Mouse (Mus musculus): ENCODE results near the gene Kif21b. TPM values are rescaled to one million over a fixed set of nuclear protein-coding genes. Genes with fewer than 3 reads are reported as not detected.

The Kif21b gene
- polyA plus RNA-seq, 1 experiment, result 40.5 TPM

DNA sequence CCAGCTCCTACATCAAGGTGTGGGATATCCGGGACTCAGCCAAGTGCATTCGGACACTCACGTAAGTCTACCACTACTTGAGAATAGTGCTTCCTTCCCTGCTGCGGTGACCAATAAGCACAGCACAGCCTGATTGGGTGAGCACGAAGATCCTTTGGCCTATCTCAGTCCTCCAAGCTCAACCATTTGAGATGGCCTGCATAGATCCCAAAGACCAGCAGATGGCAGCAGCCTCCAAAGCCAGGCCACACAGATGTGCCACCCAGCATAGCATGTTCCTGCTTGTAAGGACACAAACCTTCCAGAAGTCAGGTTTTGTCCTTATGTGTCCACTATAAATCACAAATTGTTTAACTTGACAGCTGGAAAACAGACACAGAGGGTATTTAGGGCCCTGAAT lies 38.9 kb downstream of the Kif21b start:
- WGBS, result 15% methylated on average over 5 of the region's 5 CpGs
- TF ChIP-seq CTCF (IDR thresholded peaks at IDR 0.05; ENCODE audit: control insufficient read depth, insufficient read depth, low read length) (peak; percentile 89), POLR2A (IDR thresholded peaks at IDR 0.05; ENCODE audit: borderline replicate concordance, control insufficient read depth, low read depth, low read length) (no peak)
- Histone ChIP-seq H3K4me3 (replicated peaks; ENCODE audit: control insufficient read depth, low read depth, low read length) (no peak overlapping the region), H3K27ac (ENCODE audit: control insufficient read depth, insufficient read depth, low read depth, low read length, poor library complexity) (no peak overlapping the region), H3K4me1 (ENCODE audit: control insufficient read depth, insufficient read depth, low read length) (peaks cover 3% of the 10 kb centered on the region)

DNA sequence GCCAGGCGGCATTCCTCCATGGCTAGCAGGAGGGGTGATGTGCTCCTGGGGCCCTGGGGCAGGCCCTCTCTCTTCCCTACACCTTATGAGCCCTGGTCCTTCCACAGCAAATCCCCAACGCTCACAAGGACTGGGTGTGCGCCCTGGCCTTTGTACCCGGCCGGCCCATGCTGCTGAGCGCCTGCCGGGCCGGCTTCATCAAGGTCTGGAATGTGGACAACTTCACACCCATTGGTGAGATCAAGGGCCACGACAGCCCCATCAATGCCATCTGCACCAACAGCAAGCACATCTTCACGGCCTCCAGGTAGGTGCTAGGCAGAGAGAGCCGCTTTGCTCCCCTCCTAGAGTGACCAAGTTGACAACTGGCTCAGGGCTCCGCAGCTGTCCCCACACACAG lies 41.5 kb downstream of the Kif21b start:
- TF ChIP-seq CTCF (IDR thresholded peaks at IDR 0.05; ENCODE audit: control insufficient read depth, insufficient read depth, low read length) (no peak), POLR2A (IDR thresholded peaks at IDR 0.05; ENCODE audit: borderline replicate concordance, control insufficient read depth, low read depth, low read length) (no peak)
- WGBS, result 93% methylated on average over 12 of the region's 12 CpGs
- no peak overlapping the region for H3K27ac ChIP-seq (ENCODE audit: control insufficient read depth, insufficient read depth, low read depth, low read length, poor library complexity)
- H3K4me1 ChIP-seq (ENCODE audit: control insufficient read depth, insufficient read depth, low read length), result peaks cover 3% of the 10 kb centered on the region
- no peak overlapping the region for H3K4me3 ChIP-seq (replicated peaks; ENCODE audit: control insufficient read depth, low read depth, low read length)

DNA sequence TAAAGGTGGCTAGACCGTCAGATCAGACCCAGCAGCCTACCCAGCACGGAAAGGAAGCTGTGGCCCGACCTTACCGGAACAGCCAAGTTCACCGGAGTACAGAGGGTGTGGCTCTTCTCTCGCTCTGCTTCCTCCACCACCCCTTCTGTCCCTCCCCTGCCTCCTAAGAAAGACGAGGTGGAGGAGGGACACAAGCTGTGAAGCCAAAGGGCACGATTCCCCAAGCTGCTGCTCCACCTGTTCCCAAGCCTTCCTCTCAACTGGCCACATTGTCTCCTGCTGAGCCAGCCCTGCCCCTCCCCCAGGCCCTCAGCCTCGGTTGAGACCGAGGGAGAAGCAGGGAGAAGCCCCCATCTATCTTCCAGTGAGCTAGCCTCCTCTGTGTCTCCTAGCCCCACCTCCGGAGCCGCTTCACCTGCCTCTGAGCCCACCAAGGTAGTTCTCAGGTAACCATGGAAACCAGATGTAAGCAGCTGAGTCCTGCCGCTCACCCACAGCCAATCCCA lies 43.0 kb downstream of the Kif21b start:
- Histone ChIP-seq H3K4me1 (ENCODE audit: control insufficient read depth, insufficient read depth, low read length) (peaks cover 2% of the 10 kb centered on the region), H3K27ac (ENCODE audit: control insufficient read depth, insufficient read depth, low read depth, low read length, poor library complexity) (no peak overlapping the region), H3K4me3 (replicated peaks; ENCODE audit: control insufficient read depth, low read depth, low read length) (no peak overlapping the region)
- TF ChIP-seq CTCF (IDR thresholded peaks at IDR 0.05; ENCODE audit: control insufficient read depth, insufficient read depth, low read length) (no peak), POLR2A (IDR thresholded peaks at IDR 0.05; ENCODE audit: borderline replicate concordance, control insufficient read depth, low read depth, low read length) (0 out of 2 replicates have a peak, but pooled peaks have one; percentile 9)
- 26% methylated on average over 13 of the region's 13 CpGs for WGBS

DNA sequence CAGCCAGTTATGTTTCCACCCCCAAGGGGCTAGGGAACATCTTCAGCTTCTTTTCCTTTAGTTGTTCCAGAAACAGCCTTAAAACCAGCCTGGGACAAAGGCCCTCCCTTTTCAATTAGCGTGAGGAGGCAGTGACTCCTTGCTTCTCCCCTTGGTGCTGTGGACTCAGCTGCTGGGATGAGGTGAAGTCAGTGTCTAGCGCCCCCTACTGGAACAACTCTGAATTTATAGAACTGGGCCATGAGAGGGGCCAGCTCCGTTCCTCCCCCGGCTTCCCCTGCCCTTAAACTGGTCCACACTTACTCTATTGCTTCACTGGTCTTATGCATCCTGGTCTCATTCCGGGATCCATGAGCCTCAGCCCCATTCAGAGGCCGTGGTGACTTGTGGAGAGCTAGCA lies 44.0 kb downstream of the Kif21b start:
- Histone ChIP-seq H3K4me1 (ENCODE audit: control insufficient read depth, insufficient read depth, low read length) (no peaks in the 10 kb centered on the region), H3K27ac (ENCODE audit: control insufficient read depth, insufficient read depth, low read depth, low read length, poor library complexity) (no peak overlapping the region), H3K4me3 (replicated peaks; ENCODE audit: control insufficient read depth, low read depth, low read length) (no peak overlapping the region)
- WGBS, result 34% methylated on average over 6 of the region's 6 CpGs
- no peak for TF ChIP-seq POLR2A (IDR thresholded peaks at IDR 0.05; ENCODE audit: borderline replicate concordance, control insufficient read depth, low read depth, low read length)
- peak; percentile 79 for TF ChIP-seq CTCF (IDR thresholded peaks at IDR 0.05; ENCODE audit: control insufficient read depth, insufficient read depth, low read length)

DNA sequence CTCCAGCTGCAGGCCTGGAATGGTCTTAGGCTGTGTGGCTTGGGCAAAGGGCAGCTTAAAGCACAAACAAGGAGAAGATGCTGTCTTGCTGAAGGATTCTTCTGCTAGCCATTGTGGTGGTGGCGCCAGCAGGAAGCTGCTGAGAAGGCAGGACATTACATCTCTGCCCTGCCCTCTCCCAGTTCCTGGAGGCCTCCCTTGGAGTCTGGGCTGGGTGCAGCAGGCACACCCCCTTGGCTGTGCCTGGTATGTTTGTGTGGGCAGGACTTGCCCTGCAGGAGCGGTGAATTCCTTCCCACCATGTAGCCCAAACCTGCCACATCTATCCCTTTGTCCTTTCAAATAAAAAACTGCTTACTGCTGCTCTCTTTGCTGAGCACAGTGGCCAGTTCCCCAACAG lies 45.9 kb downstream of the Kif21b start:
- TF ChIP-seq CTCF (IDR thresholded peaks at IDR 0.05; ENCODE audit: control insufficient read depth, insufficient read depth, low read length) (no peak), POLR2A (IDR thresholded peaks at IDR 0.05; ENCODE audit: borderline replicate concordance, control insufficient read depth, low read depth, low read length) (no peak)
- WGBS, result 74% methylated on average over 2 of the region's 2 CpGs
- H3K4me3 ChIP-seq (replicated peaks; ENCODE audit: control insufficient read depth, low read depth, low read length), result no peak overlapping the region
- no peak overlapping the region for H3K27ac ChIP-seq (ENCODE audit: control insufficient read depth, insufficient read depth, low read depth, low read length, poor library complexity)
- H3K4me1 ChIP-seq (ENCODE audit: control insufficient read depth, insufficient read depth, low read length), result no peaks in the 10 kb centered on the region

DNA sequence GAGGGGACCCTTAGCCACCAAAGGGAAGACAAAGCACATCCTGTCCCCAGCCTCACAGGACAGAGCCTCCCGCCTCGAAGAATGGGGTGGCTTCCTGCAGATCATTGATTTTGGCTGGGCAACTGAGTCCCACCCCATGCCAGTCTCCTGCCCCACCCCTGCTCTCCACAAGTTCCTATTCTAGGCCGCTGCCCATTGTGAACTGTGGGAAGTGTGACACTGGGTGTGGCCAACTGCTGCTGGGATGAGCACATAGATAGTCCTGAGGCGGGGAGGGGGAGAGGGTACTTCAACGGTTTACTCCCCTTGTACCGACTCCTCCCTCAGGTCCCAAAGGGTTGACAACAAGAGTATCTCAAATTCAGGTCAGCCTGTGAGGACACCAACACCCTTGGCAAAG lies 47.6 kb downstream of the Kif21b start:
- H3K4me3 ChIP-seq (replicated peaks; ENCODE audit: control insufficient read depth, low read depth, low read length), result no peak overlapping the region
- no peaks in the 10 kb centered on the region for H3K4me1 ChIP-seq (ENCODE audit: control insufficient read depth, insufficient read depth, low read length)
- H3K27ac ChIP-seq (ENCODE audit: control insufficient read depth, insufficient read depth, low read depth, low read length, poor library complexity), result no peak overlapping the region
- 23% methylated on average over 6 of the region's 6 CpGs for WGBS
- TF ChIP-seq CTCF (IDR thresholded peaks at IDR 0.05; ENCODE audit: control insufficient read depth, insufficient read depth, low read length), result no peak
- TF ChIP-seq POLR2A (IDR thresholded peaks at IDR 0.05; ENCODE audit: borderline replicate concordance, control insufficient read depth, low read depth, low read length), result no peak

DNA sequence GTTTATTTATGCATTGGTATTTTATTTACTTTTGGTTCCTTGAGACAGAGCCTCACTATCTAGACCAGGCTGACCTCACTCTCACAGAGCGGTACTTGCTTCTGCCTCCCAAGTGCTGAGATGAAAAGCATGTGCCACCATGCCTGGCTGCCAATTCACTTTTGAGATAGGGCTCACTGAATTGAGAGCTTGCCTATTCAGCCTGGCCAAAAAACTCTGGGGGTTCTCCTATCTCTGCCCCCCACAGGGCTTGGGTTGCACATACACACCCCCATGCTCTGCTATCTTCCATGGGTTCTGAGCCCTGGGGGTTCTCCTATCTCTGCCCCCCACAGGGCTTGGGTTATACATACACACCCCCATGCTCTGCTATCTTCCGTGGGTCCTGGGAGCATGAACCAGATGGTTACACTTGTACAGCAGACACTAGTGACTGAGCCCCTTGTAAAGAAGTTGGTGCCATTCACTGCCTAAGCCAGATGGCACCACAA lies 48.4 kb downstream of the Kif21b start:
- no peak for TF ChIP-seq POLR2A (IDR thresholded peaks at IDR 0.05; ENCODE audit: borderline replicate concordance, control insufficient read depth, low read depth, low read length)
- TF ChIP-seq CTCF (IDR thresholded peaks at IDR 0.05; ENCODE audit: control insufficient read depth, insufficient read depth, low read length), result no peak
- WGBS, result 68% methylated on average over 2 of the region's 2 CpGs
- Histone ChIP-seq H3K27ac (ENCODE audit: control insufficient read depth, insufficient read depth, low read depth, low read length, poor library complexity) (no peak overlapping the region), H3K4me1 (ENCODE audit: control insufficient read depth, insufficient read depth, low read length) (no peaks in the 10 kb centered on the region), H3K4me3 (replicated peaks; ENCODE audit: control insufficient read depth, low read depth, low read length) (no peak overlapping the region)

DNA sequence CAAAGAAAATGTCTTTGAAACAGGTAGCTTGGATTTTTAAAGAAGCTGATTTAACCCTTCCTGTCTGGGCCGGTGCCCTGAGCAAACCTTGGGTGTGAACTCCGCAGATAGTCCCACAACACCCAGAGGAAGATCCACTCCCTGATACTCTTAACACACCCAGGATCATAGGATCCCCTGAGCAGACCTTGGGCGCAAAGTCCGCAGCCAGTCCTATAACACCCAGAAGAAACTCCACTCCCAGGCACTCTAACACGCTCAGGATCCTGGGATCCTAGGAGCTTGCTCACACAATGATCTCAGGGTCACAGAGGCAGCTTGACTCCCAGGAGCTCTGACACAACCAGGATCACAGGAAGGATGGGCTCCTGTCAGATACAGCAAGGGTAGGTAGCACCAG lies 58.8 kb downstream of the Kif21b start:
- 82% methylated on average over 5 of the region's 5 CpGs for WGBS
- H3K27ac ChIP-seq (ENCODE audit: control insufficient read depth, insufficient read depth, low read depth, low read length, poor library complexity), result no peak overlapping the region
- no peak overlapping the region for H3K4me3 ChIP-seq (replicated peaks; ENCODE audit: control insufficient read depth, low read depth, low read length)
- no peaks in the 10 kb centered on the region for H3K4me1 ChIP-seq (ENCODE audit: control insufficient read depth, insufficient read depth, low read length)
- TF ChIP-seq CTCF (IDR thresholded peaks at IDR 0.05; ENCODE audit: control insufficient read depth, insufficient read depth, low read length), result no peak
- no peak for TF ChIP-seq POLR2A (IDR thresholded peaks at IDR 0.05; ENCODE audit: borderline replicate concordance, control insufficient read depth, low read depth, low read length)

DNA sequence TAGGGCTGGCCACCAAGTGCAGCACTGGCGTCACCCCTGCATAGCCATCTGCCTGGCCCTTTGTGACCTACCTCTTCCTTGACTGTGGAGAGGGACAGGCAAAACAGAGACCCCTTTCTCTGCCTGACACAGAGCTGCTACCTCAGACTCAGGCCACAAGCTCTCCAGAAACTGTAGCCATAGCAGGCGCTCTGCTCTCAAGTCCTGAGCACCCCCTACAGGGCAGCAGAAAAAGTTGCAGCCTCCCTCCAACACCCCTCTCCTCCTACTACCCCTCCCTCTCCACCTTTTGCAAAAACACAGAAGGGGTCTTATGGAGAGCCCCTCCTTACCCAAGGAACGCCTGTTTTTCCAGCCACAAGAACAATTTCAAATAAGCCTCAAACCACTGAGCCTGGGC lies 81.6 kb downstream of the Kif21b start, which contains the start of gene Mroh3:
Gene Mroh3, minus strand, starts transcription at position 26 of the 400 bp plus-strand sequence.
- H3K4me1 ChIP-seq (ENCODE audit: control insufficient read depth, insufficient read depth, low read length), result no peaks in the 10 kb centered on the region; the same call in 1 of the 2 replicates
- no peak within 1 kb of the TSS for H3K4me3 ChIP-seq (replicated peaks; ENCODE audit: control insufficient read depth, low read depth, low read length)
- no peak within 1 kb of the TSS for H3K27ac ChIP-seq (ENCODE audit: control insufficient read depth, insufficient read depth, low read depth, low read length, poor library complexity)
- TF ChIP-seq POLR2A (IDR thresholded peaks at IDR 0.05; ENCODE audit: borderline replicate concordance, control insufficient read depth, low read depth, low read length), result no peak
- peak; percentile 67 for TF ChIP-seq CTCF (IDR thresholded peaks at IDR 0.05; ENCODE audit: control insufficient read depth, insufficient read depth, low read length)
- WGBS, result 49% methylated on average over 3 of the region's 3 CpGs

Measured in bone marrow, adult 2 months (tissue).